Mouse (Mus musculus) embryo, embryonic 10.5 days (tissue): ENCODE measurements at regions not wholly inside any gene's neighbourhood (a gene's known extent, or its start where the extent isn't known, plus 50 kb on each side); places are given as distances from the start of the nearest gene placed in this dataset.
A peak's percentile ranks its signal among the peaks of the same experiment; 100 is the strongest.
"Not testable (repeated sequence)": the region's sequence is repeated elsewhere in the genome, so short reads cannot be mapped to it uniquely, and the experiment has no call there.

Experiments used
- DNase-seq: peaks from one replicate; pipeline ENCODE4 v3.0.0-alpha.2; 2015; ENCODE audit warnings: low spot score

GRCm38 (mm10) chr3:29024851-29025250 is 57.0 kb upstream of the Egfem1 start:
- not testable (repeated sequence) for DNase-seq

- no peak for DNase-seq
Measured at GRCm38 (mm10) chr3:29027726-29028125, 54.1 kb upstream of the Egfem1 start.

GRCm38 (mm10) chr3:29030791-29031190 is 51.0 kb upstream of the Egfem1 start:
- peak; percentile 13 for DNase-seq

GRCm38 (mm10) chr3:29031811-29032210 is 50.0 kb upstream of the Egfem1 start:
- DNase-seq: peak; percentile 53
